ENCODE assay signal across 21 mouse cellular contexts in the genomic region with DNA sequence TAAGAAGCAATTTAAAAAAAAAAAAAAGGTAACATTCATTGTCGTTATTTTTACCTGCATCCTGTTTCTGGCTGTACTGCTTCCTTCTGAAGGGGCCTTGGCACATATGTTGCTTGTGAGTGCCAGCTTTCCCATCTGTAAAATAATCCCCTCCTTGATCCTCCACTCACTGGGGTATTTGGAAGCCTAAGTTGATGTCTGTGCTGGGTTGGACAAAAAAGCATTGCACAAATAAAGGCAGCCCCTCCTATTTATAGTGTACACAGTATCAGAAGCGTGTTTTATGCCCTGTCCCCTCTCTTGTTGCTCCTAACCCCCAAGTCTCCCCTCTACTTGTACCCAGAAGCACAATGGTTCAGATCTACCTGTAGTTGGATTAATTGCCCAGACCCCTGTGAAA.
DNase-seq lines count a peak whose midpoint lies in the region; ATAC-seq lines count a peak whose summit lies in the region.
"Had no signal": no experiment of that assay in that cellular context is flagged by ENCODE, and none has a peak within 500 bp of the region (broad histone marks: within the 10 kb centered on the region; RNA-seq: fewer than 3 reads in every experiment).

No protein-coding gene starts in this region.

- no peak overlapping the region for H3K4me2 ChIP-seq in forebrain, embryonic 16.5 days (ENCODE audit: low read length)
- no peak overlapping the region; the same call in 1 of the 2 replicates for H3K4me2 ChIP-seq in forebrain, embryonic 12.5 days
- H3K4me2 ChIP-seq in neural tube, embryonic 12.5 days (replicated peaks), result no peak overlapping the region
- H3K4me2 ChIP-seq in midbrain, embryonic 14.5 days (ENCODE audit: low read length), result peak overlapping the region; percentile 19
- no peak overlapping the region for H3K4me2 ChIP-seq in neural tube, embryonic 14.5 days (ENCODE audit: low read depth, low read length)
- H3K4me2 ChIP-seq: heart, embryonic 15.5 days; intestine, embryonic 15.5 days; kidney, embryonic 15.5 days; liver, embryonic 13.5 days; stomach, embryonic 15.5 days had no signal

- no peaks in the 10 kb centered on the region for H3K9me3 ChIP-seq in forebrain, embryonic 16.5 days (ENCODE audit: control insufficient read depth, low read length)
- no peaks in the 10 kb centered on the region for H3K9me3 ChIP-seq in forebrain, embryonic 12.5 days
- H3K9me3 ChIP-seq in neural tube, embryonic 12.5 days, result no peaks in the 10 kb centered on the region
- H3K9me3 ChIP-seq in midbrain, embryonic 14.5 days (ENCODE audit: control insufficient read depth, low read length), result no peaks in the 10 kb centered on the region
- no peaks in the 10 kb centered on the region for H3K9me3 ChIP-seq in neural tube, embryonic 14.5 days (ENCODE audit: control insufficient read depth, low read length)
- H3K9me3 ChIP-seq: heart, embryonic 15.5 days; intestine, embryonic 15.5 days; kidney, embryonic 15.5 days; liver, embryonic 13.5 days; stomach, embryonic 15.5 days had no signal

- no peak for DNase-seq in neural tube, embryonic 10.5 days (ENCODE audit: extremely low spot score, low spot score)
- peak; percentile 34 for DNase-seq in midbrain, embryonic 14.5 days
- no peak for DNase-seq in frontal cortex, adult 2 months (ENCODE audit: extremely low spot score in 1 of 2, low spot score in 1 of 2)
- DNase-seq in heart, postnatal 36 days, result no peak
- DNase-seq: adrenal gland, adult 8-10 months; cerebellum, adult 9-10 months; heart, postnatal 4 days; kidney, postnatal 36 days; liver, embryonic 13.5 days; lung, adult 2 months; lung, postnatal 14 days; thymus, postnatal 25 days had no signal

- H3K36me3 ChIP-seq in forebrain, embryonic 16.5 days (ENCODE audit: control insufficient read depth, insufficient read depth), result no peaks in the 10 kb centered on the region
- no peaks in the 10 kb centered on the region for H3K36me3 ChIP-seq in forebrain, embryonic 12.5 days (replicated peaks)
- no peaks in the 10 kb centered on the region for H3K36me3 ChIP-seq in neural tube, embryonic 12.5 days
- no peaks in the 10 kb centered on the region for H3K36me3 ChIP-seq in midbrain, embryonic 14.5 days (ENCODE audit: control insufficient read depth, insufficient read depth, low read length)
- no peaks in the 10 kb centered on the region for H3K36me3 ChIP-seq in neural tube, embryonic 14.5 days (ENCODE audit: control insufficient read depth, insufficient read depth, low read length)
- H3K36me3 ChIP-seq: heart, embryonic 15.5 days; intestine, embryonic 15.5 days; kidney, embryonic 15.5 days; liver, embryonic 13.5 days; stomach, embryonic 15.5 days had no signal

- no peak overlapping the region for H3K27ac ChIP-seq in forebrain, embryonic 16.5 days (ENCODE audit: low read length)
- H3K27ac ChIP-seq in forebrain, embryonic 12.5 days, result no peak overlapping the region
- H3K27ac ChIP-seq in neural tube, embryonic 12.5 days, result no peak overlapping the region
- peak overlapping the region; percentile 66 for H3K27ac ChIP-seq in midbrain, embryonic 14.5 days (replicated peaks; ENCODE audit: low read depth, low read length)
- no peak overlapping the region; the same call in 1 of the 2 replicates for H3K27ac ChIP-seq in neural tube, embryonic 14.5 days (ENCODE audit: low read depth, low read length)
- H3K27ac ChIP-seq: heart, embryonic 15.5 days; intestine, embryonic 15.5 days; kidney, embryonic 15.5 days; liver, embryonic 13.5 days; stomach, embryonic 15.5 days had no signal

- no peak overlapping the region for H3K4me3 ChIP-seq in forebrain, embryonic 16.5 days (replicated peaks; ENCODE audit: low read length)
- H3K4me3 ChIP-seq in forebrain, embryonic 12.5 days (replicated peaks), result no peak overlapping the region
- no peak overlapping the region for H3K4me3 ChIP-seq in neural tube, embryonic 12.5 days
- H3K4me3 ChIP-seq in midbrain, embryonic 14.5 days (replicated peaks; ENCODE audit: low read depth, low read length), result no peak overlapping the region
- no peak overlapping the region for H3K4me3 ChIP-seq in neural tube, embryonic 14.5 days (ENCODE audit: low read depth, low read length)
- H3K4me3 ChIP-seq: heart, embryonic 15.5 days; intestine, embryonic 15.5 days; kidney, embryonic 15.5 days; liver, embryonic 13.5 days; stomach, embryonic 15.5 days had no signal

- no peak overlapping the region for H3K9ac ChIP-seq in forebrain, embryonic 16.5 days (replicated peaks; ENCODE audit: low read depth, low read length)
- no peak overlapping the region for H3K9ac ChIP-seq in forebrain, embryonic 12.5 days
- H3K9ac ChIP-seq in neural tube, embryonic 12.5 days, result no peak overlapping the region
- H3K9ac ChIP-seq in midbrain, embryonic 14.5 days (replicated peaks; ENCODE audit: low read length), result no peak overlapping the region
- no peak overlapping the region for H3K9ac ChIP-seq in neural tube, embryonic 14.5 days (replicated peaks; ENCODE audit: low read depth, low read length)
- H3K9ac ChIP-seq: heart, embryonic 15.5 days; intestine, embryonic 15.5 days; kidney, embryonic 15.5 days; liver, embryonic 13.5 days; stomach, embryonic 15.5 days had no signal

- peak; percentile 58; the same call in 1 of the 2 replicates for ATAC-seq in forebrain, embryonic 16.5 days
- no peak; the same call in 1 of the 2 replicates for ATAC-seq in forebrain, embryonic 12.5 days (ENCODE audit: low FRiP score)
- peak; percentile 25; the same call in 1 of the 2 replicates for ATAC-seq in neural tube, embryonic 12.5 days (ENCODE audit: low FRiP score, low read depth)
- peak; percentile 34; the same call in 1 of the 2 replicates for ATAC-seq in midbrain, embryonic 14.5 days (ENCODE audit: low FRiP score, low TSS enrichment)
- peak; percentile 30; the same call in 1 of the 2 replicates for ATAC-seq in neural tube, embryonic 14.5 days (ENCODE audit: low read depth)
- ATAC-seq: activated CD4-positive, CD25-positive, alpha-beta regulatory T cell, adult 4 months; intestine, embryonic 15.5 days had no signal

- WGBS in forebrain, embryonic 16.5 days, result 33% methylated on average over 2 of the region's 2 CpGs
- 57% methylated on average over 2 of the region's 2 CpGs for WGBS in forebrain, embryonic 12.5 days
- WGBS in neural tube, embryonic 12.5 days, result 64% methylated on average over 2 of the region's 2 CpGs
- whole genome bisulfite sequencing in midbrain, embryonic 14.5 days, result 37% methylated on average over 2 of the region's 2 CpGs
- 44% methylated on average over 2 of the region's 2 CpGs for WGBS in neural tube, embryonic 14.5 days

- no peaks in the 10 kb centered on the region for H3K27me3 ChIP-seq in forebrain, embryonic 16.5 days (replicated peaks; ENCODE audit: control insufficient read depth, insufficient read depth, low read length)
- no peaks in the 10 kb centered on the region for H3K27me3 ChIP-seq in forebrain, embryonic 12.5 days
- no peaks in the 10 kb centered on the region for H3K27me3 ChIP-seq in neural tube, embryonic 12.5 days (replicated peaks)
- no peaks in the 10 kb centered on the region for H3K27me3 ChIP-seq in midbrain, embryonic 14.5 days (ENCODE audit: control insufficient read depth, insufficient read depth, low read length)
- H3K27me3 ChIP-seq in neural tube, embryonic 14.5 days (ENCODE audit: control insufficient read depth, insufficient read depth, low read length), result no peaks in the 10 kb centered on the region
- H3K27me3 ChIP-seq: heart, embryonic 15.5 days; intestine, embryonic 15.5 days; kidney, embryonic 15.5 days; liver, embryonic 13.5 days; stomach, embryonic 15.5 days had no signal

- H3K4me1 ChIP-seq in forebrain, embryonic 16.5 days (replicated peaks; ENCODE audit: control insufficient read depth, insufficient read depth, low read length), result peaks cover 11% of the 10 kb centered on the region
- H3K4me1 ChIP-seq in forebrain, embryonic 12.5 days, result peaks cover 12% of the 10 kb centered on the region
- no peaks in the 10 kb centered on the region for H3K4me1 ChIP-seq in neural tube, embryonic 12.5 days
- peaks cover 13% of the 10 kb centered on the region for H3K4me1 ChIP-seq in midbrain, embryonic 14.5 days (ENCODE audit: control insufficient read depth, insufficient read depth, low read length)
- H3K4me1 ChIP-seq in neural tube, embryonic 14.5 days (ENCODE audit: control insufficient read depth, insufficient read depth, low read length), result peaks cover 7% of the 10 kb centered on the region; the same call in 1 of the 2 replicates
- H3K4me1 ChIP-seq: heart, embryonic 15.5 days; intestine, embryonic 15.5 days; kidney, embryonic 15.5 days; liver, embryonic 13.5 days; stomach, embryonic 15.5 days had no signal

- intact Hi-C loops in heart, postnatal 36 days (cut with DNase I), result no loop called here
